Mouse (Mus musculus): ENCODE data around the gene Olfr410. TPM values are rescaled to one million over a fixed set of nuclear protein-coding genes. Genes with fewer than 3 reads are reported as not detected.

Gene Olfr410
- polyA plus RNA-seq (2014; fragmentation: Nextera tagmentation; extraction: Ambion mirVana), result not detected in 2 replicates

DNA sequence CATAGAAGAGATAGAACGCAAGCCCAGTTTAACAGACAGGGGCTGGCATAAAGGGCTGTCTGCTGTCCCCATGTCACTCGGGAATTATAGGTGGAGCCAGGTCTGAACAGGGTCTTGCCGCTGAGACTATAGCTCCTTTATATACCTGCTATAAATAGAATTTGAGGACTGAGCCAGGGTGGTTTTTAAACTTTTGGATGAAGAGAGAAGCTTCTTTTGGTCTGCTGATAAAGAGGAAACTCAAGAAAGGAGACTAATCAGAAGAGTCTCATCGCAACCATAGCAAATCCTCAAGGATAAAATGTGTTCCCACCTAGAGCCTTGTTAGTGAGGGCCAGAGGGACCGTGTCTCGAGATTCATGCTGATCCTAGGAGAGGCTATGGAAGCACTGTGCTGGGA is at the start of gene Olfr410:
Gene Olfr410, minus strand, starts transcription at position 101 of the 400 bp plus-strand sequence.
- Histone ChIP-seq H3K4me2 (ENCODE audit: low read length) (no peak within 1 kb of the TSS), H3K27ac (replicated peaks in 1 of 2; ENCODE audit: control insufficient read depth in 1 of 2, insufficient read depth in 1 of 2, low read depth in 2 of 2, low read length in 2 of 2) (no peak within 1 kb of the TSS), H3K9ac (ENCODE audit: low read length) (no peak within 1 kb of the TSS), H3K4me3 (ENCODE audit: control insufficient read depth in 1 of 2, insufficient read depth in 1 of 2, low read depth in 1 of 2, low read length in 2 of 2) (no peak within 1 kb of the TSS), H3K27me3 (ENCODE audit: control insufficient read depth, insufficient read depth, low read length) (no peaks in the 10 kb centered on the region), H3K36me3 (ENCODE audit: control insufficient read depth, insufficient read depth, low read length) (no peaks in the 10 kb centered on the region), H3K9me3 (ENCODE audit: control insufficient read depth, low read length) (no peaks in the 10 kb centered on the region), H3K4me1 (ENCODE audit: control insufficient read depth in 2 of 2, insufficient read depth in 2 of 2, low read length in 2 of 2) (no peaks in the 10 kb centered on the region)
- ATAC-seq (ENCODE audit: insufficient number of reproducible peaks, insufficient read depth, low FRiP score, low read depth), result no peak
- 74% methylated on average over 6 of the region's 6 CpGs for WGBS

DNA sequence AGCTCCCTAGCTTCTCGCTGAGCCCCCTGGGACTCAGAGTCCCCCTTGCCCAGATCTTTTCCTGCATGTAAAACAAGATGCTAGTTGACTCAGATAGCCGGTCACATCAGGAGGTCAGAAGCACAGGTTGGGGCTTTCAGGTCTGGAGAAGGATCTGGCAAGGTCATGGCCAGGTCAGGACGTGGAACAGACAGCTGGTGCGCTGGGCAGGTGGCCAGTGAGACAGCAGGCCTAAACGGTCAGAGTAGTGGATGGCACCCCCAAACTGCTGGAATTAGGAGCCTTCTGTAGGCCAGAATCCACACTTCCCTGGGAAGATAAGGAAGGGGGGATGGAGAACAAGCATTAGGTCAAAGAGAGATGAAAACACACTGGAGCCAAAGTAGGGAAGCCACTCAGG is 49.4 kb upstream of the Olfr410 start:
- no peak for ATAC-seq (ENCODE audit: insufficient number of reproducible peaks, insufficient read depth, low FRiP score, low read depth)
- Histone ChIP-seq H3K9ac (ENCODE audit: low read length) (no peak overlapping the region), H3K9me3 (ENCODE audit: control insufficient read depth, low read length) (no peaks in the 10 kb centered on the region), H3K4me2 (ENCODE audit: low read length) (no peak overlapping the region), H3K27me3 (ENCODE audit: control insufficient read depth, insufficient read depth, low read length) (no peaks in the 10 kb centered on the region), H3K4me1 (ENCODE audit: control insufficient read depth in 2 of 2, insufficient read depth in 2 of 2, low read length in 2 of 2) (peaks cover 7 to 12% of the 10 kb centered on the region in 2 experiments), H3K27ac (replicated peaks in 1 of 2; ENCODE audit: control insufficient read depth in 1 of 2, insufficient read depth in 1 of 2, low read depth in 2 of 2, low read length in 2 of 2) (no peak overlapping the region), H3K4me3 (ENCODE audit: control insufficient read depth in 1 of 2, insufficient read depth in 1 of 2, low read depth in 1 of 2, low read length in 2 of 2) (no peak overlapping the region), H3K36me3 (ENCODE audit: control insufficient read depth, insufficient read depth, low read length) (peaks cover 13% of the 10 kb centered on the region; the same call in 1 of the 2 replicates)
- 60% methylated on average over 5 of the region's 5 CpGs for WGBS

DNA sequence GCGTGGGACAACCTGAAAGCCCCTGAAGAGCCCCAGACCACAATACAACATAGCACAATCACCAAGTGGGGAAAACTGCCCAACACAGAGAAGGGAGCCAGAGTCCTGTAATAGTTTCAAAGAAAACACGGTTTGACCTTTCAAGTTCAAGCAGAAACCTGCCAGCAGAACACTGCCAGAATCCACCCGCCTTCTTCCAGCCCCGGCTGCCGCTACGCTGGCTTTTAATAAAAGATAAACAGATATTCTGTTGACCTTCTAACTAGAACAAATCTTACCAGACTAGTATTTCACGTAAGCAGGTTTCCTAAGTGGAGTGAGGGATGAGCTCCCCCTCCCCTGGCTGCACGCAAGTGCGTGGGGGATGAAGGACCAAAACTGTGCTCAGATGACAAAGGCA is 47.8 kb upstream of the Olfr410 start:
- 54% methylated on average over 9 of the region's 9 CpGs for WGBS
- Histone ChIP-seq H3K4me2 (ENCODE audit: low read length) (no peak overlapping the region), H3K4me3 (ENCODE audit: control insufficient read depth in 1 of 2, insufficient read depth in 1 of 2, low read depth in 1 of 2, low read length in 2 of 2) (no peak overlapping the region), H3K27ac (replicated peaks in 1 of 2; ENCODE audit: control insufficient read depth in 1 of 2, insufficient read depth in 1 of 2, low read depth in 2 of 2, low read length in 2 of 2) (peak overlapping the region in 1 of 2 experiments; percentile 53; a peak in 2 of 4 replicates), H3K4me1 (ENCODE audit: control insufficient read depth in 2 of 2, insufficient read depth in 2 of 2, low read length in 2 of 2) (peaks cover 7 to 12% of the 10 kb centered on the region in 2 experiments), H3K27me3 (ENCODE audit: control insufficient read depth, insufficient read depth, low read length) (no peaks in the 10 kb centered on the region), H3K9me3 (ENCODE audit: control insufficient read depth, low read length) (no peaks in the 10 kb centered on the region), H3K9ac (ENCODE audit: low read length) (no peak overlapping the region), H3K36me3 (ENCODE audit: control insufficient read depth, insufficient read depth, low read length) (peaks cover 4% of the 10 kb centered on the region; the same call in 1 of the 2 replicates)
- ATAC-seq (ENCODE audit: insufficient number of reproducible peaks, insufficient read depth, low FRiP score, low read depth), result peak; percentile 18; the same call in 1 of the 2 replicates

DNA sequence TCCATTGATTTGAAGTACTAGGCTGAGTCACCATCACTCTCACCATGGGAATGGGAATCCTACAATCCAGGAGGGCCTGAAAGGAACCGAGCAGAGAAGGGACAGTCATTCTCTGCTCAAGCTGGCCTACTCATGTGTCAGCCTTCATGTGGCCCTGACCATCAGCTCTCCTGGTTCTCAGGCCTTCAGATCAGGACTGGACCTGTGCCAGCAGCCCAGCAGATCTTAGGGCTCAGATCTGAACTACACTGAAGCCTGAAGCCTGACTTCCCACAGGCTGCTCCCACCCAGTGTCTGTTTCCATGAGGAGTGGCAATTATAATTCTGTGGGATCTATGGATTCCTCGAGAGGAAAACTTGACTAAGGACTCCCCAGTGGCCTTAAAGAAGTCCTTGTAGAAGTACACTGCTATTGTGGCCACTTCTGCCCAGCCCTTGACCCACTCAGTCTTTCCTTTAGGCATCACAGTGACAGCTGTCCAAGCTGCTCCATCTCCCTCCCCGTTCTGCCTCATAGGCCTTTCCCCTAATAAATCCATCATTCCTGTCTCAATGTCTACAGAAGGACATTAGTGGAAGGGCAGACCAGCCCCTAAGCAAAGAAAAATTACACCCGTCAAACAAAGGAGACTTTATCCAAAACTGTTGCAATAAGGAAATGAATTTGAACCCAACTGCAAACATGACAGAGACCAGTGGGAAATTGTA is 41.5 kb upstream of the Olfr410 start:
- Histone ChIP-seq H3K4me1 (ENCODE audit: control insufficient read depth in 2 of 2, insufficient read depth in 2 of 2, low read length in 2 of 2) (no peaks in the 10 kb centered on the region; a peak in 1 of 4 replicates), H3K27ac (replicated peaks in 1 of 2; ENCODE audit: control insufficient read depth in 1 of 2, insufficient read depth in 1 of 2, low read depth in 2 of 2, low read length in 2 of 2) (no peak overlapping the region), H3K36me3 (ENCODE audit: control insufficient read depth, insufficient read depth, low read length) (no peaks in the 10 kb centered on the region), H3K4me2 (ENCODE audit: low read length) (no peak overlapping the region), H3K9me3 (ENCODE audit: control insufficient read depth, low read length) (no peaks in the 10 kb centered on the region), H3K9ac (ENCODE audit: low read length) (no peak overlapping the region), H3K27me3 (ENCODE audit: control insufficient read depth, insufficient read depth, low read length) (no peaks in the 10 kb centered on the region), H3K4me3 (ENCODE audit: control insufficient read depth in 1 of 2, insufficient read depth in 1 of 2, low read depth in 1 of 2, low read length in 2 of 2) (no peak overlapping the region)
- WGBS, result 69% methylated on average over 4 of the region's 4 CpGs
- no peak for ATAC-seq (ENCODE audit: insufficient number of reproducible peaks, insufficient read depth, low FRiP score, low read depth)

DNA sequence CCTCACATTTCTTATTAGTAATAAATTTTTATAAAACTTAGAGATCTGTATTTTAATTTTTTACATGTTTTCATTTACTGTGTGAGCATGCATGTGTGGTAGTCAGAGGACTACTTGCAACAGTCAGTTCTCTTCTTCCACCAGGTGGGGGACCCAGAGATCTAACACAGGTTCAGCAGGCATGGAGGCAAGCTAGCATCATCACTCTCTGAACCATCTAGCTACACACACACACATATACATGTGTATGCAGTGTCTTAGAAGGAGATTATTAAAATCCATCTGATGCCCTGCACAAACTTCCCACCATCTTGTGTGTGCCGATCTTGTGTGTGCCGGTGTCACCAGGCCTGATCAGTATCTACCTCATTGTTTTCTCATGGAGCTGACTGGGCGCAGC is 39.0 kb upstream of the Olfr410 start:
- no peaks in the 10 kb centered on the region for H3K4me1 ChIP-seq (ENCODE audit: control insufficient read depth in 2 of 2, insufficient read depth in 2 of 2, low read length in 2 of 2)
- 73% methylated on average over 3 of the region's 3 CpGs for WGBS
- H3K9me3 ChIP-seq (ENCODE audit: control insufficient read depth, low read length), result no peaks in the 10 kb centered on the region
- no peak overlapping the region for H3K9ac ChIP-seq (ENCODE audit: low read length)
- ATAC-seq (ENCODE audit: insufficient number of reproducible peaks, insufficient read depth, low FRiP score, low read depth), result no peak
- H3K27me3 ChIP-seq (ENCODE audit: control insufficient read depth, insufficient read depth, low read length), result no peaks in the 10 kb centered on the region
- H3K27ac ChIP-seq (replicated peaks in 1 of 2; ENCODE audit: control insufficient read depth in 1 of 2, insufficient read depth in 1 of 2, low read depth in 2 of 2, low read length in 2 of 2), result no peak overlapping the region
- no peak overlapping the region for H3K4me3 ChIP-seq (ENCODE audit: control insufficient read depth in 1 of 2, insufficient read depth in 1 of 2, low read depth in 1 of 2, low read length in 2 of 2)
- H3K36me3 ChIP-seq (ENCODE audit: control insufficient read depth, insufficient read depth, low read length), result no peaks in the 10 kb centered on the region
- no peak overlapping the region for H3K4me2 ChIP-seq (ENCODE audit: low read length)

DNA sequence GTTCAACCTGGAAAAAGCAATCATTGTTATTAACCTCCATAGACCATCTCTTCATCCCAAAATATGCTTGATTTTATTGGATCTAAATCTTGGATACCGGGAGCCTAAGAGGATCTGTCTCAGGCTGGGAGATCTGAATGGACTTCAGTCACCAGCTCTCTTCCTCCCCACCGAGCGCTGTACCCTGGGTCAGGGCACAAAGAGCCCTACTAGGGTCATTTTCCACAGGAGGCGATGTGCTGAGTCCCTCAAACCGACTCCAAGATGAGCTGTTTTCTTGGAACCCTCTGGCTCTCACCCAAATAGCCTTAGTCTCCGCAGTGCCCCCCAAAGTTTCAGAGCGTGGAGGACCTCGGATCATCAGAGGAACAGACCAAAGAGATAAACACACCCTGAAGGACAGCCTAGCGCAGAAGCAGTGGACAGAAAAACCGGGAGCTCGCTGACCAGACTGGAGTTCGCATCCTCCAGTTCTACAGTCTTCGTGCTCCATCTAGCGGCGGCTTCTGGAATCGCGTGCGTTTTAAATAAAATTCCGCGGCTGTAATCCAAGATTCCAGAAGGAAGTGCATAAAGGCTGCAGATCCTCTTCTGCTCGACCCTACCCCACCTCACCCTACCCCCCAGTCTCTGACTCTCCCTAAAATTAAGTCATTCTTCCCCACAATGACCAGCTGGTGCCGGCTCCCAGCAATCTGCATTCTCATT is 33.7 kb upstream of the Olfr410 start:
- Histone ChIP-seq H3K27ac (replicated peaks in 1 of 2; ENCODE audit: control insufficient read depth in 1 of 2, insufficient read depth in 1 of 2, low read depth in 2 of 2, low read length in 2 of 2) (no peak overlapping the region), H3K36me3 (ENCODE audit: control insufficient read depth, insufficient read depth, low read length) (no peaks in the 10 kb centered on the region), H3K4me1 (ENCODE audit: control insufficient read depth in 2 of 2, insufficient read depth in 2 of 2, low read length in 2 of 2) (no peaks in the 10 kb centered on the region), H3K9me3 (ENCODE audit: control insufficient read depth, low read length) (no peaks in the 10 kb centered on the region), H3K4me3 (ENCODE audit: control insufficient read depth in 1 of 2, insufficient read depth in 1 of 2, low read depth in 1 of 2, low read length in 2 of 2) (no peak overlapping the region), H3K9ac (ENCODE audit: low read length) (no peak overlapping the region), H3K4me2 (ENCODE audit: low read length) (no peak overlapping the region), H3K27me3 (ENCODE audit: control insufficient read depth, insufficient read depth, low read length) (peaks cover 12% of the 10 kb centered on the region; the same call in 1 of the 2 replicates)
- no peak for ATAC-seq (ENCODE audit: insufficient number of reproducible peaks, insufficient read depth, low FRiP score, low read depth)
- 14% methylated on average over 22 of the region's 22 CpGs for WGBS

DNA sequence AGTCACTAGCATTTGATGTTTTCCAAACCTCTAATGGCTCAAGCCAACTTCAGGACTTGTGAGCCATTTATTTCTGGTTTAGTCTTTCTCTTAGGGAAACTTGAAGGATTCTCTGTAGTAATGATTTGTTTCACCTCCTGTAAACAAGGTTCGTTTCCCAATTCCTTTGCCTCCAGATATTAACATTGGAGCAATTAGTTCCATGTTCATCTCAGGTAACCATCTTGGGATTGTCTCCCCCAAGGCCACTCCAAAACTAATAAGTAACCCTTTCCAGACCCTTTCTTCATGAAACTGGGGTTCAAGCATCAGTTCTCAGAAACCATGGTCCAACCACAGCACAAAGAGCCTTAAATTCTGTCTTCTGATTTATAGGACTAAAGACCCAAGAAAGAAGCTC is 23.9 kb upstream of the Olfr410 start, which contains the start of gene Olfr412:
Gene Olfr412, plus strand, starts transcription at position 301 of the 400 bp plus-strand sequence.
- no peak within 1 kb of the TSS for H3K9ac ChIP-seq (ENCODE audit: low read length)
- no peak within 1 kb of the TSS for H3K27ac ChIP-seq (replicated peaks in 1 of 2; ENCODE audit: control insufficient read depth in 1 of 2, insufficient read depth in 1 of 2, low read depth in 2 of 2, low read length in 2 of 2)
- H3K27me3 ChIP-seq (ENCODE audit: control insufficient read depth, insufficient read depth, low read length), result no peaks in the 10 kb centered on the region
- H3K9me3 ChIP-seq (ENCODE audit: control insufficient read depth, low read length), result peaks cover 3% of the 10 kb centered on the region; the same call in 1 of the 2 replicates
- H3K4me2 ChIP-seq (ENCODE audit: low read length), result no peak within 1 kb of the TSS
- no peak within 1 kb of the TSS for H3K4me3 ChIP-seq (ENCODE audit: control insufficient read depth in 1 of 2, insufficient read depth in 1 of 2, low read depth in 1 of 2, low read length in 2 of 2)
- no peaks in the 10 kb centered on the region for H3K4me1 ChIP-seq (ENCODE audit: control insufficient read depth in 2 of 2, insufficient read depth in 2 of 2, low read length in 2 of 2)
- WGBS, result 61% methylated on average over 1 of the region's 1 CpGs
- ATAC-seq (ENCODE audit: insufficient number of reproducible peaks, insufficient read depth, low FRiP score, low read depth), result no peak
- H3K36me3 ChIP-seq (ENCODE audit: control insufficient read depth, insufficient read depth, low read length), result no peaks in the 10 kb centered on the region
